Mouse (Mus musculus): ENCODE results near the gene Map2k5.

Gene Map2k5

DNA sequence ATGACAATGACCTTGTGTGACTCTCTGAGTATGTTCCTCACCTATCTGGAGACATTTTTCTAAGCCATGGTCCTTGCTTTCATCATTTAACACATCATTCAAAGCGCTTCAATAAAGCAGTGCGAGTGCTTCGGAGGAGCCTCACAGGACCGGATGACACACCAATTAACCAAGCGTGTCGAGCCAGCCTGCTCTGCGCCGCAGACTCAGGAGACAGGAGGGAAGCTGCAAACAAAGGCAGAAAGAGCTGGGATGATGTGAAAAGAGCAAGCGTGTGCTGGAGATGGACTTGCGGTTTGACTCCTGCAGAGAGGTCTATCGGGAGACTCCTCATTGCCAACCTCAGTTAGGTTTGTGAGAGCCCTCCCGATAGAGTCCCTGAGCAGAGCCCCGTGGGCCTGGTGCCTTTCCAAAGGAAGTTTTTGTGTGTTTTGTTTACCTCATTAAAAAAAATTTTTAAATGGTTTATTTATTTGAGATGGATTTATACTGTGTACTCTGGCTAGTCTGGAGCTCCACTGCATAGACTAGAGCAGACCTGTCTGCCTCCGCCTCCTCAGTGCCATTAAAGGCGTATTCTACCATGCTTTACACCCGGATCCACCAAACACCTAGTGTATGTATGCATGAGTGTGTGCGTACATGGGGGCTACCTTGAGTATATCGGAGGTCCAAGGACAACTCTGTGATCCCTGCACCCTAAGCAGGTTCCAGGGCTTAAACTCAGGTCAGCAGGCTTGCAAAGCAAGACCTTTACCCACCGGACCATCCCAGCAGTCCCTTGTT is 126.7 kb downstream of the Map2k5 start:
- DNase-seq, result no peak

DNA sequence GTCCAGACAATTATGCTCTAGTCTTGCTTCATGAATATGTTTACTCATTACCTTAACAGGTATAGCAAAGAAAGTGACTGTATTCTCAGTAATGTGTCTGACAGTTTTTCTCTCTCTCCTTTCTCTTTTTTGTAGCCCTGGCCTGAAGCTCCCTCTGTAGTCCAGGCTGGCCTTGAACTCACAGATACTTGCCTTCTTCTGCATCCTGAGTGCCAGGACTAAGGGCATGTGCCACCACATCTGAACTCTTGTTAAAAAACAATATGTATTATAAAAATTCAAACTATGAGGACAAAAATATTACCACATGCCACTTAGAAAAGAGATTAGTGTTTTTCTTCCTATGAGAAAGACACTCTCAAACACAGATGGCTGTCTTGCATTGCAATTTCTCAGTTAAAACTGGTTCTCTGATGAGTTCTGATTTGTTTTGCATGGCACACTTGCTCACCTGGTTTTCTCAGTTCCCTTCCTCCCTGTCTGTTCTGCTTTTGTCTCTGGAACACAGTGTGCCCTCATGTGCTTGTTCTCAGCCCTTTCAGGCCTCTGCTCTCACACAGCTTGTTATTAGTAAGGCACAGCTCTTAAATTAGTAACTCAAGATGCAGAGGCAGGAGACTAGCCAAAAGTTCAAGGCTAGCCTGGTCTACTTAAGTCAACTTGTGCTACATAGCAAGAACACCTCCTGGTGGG is 129.5 kb downstream of the Map2k5 start:
- DNase-seq, result no peak

DNA sequence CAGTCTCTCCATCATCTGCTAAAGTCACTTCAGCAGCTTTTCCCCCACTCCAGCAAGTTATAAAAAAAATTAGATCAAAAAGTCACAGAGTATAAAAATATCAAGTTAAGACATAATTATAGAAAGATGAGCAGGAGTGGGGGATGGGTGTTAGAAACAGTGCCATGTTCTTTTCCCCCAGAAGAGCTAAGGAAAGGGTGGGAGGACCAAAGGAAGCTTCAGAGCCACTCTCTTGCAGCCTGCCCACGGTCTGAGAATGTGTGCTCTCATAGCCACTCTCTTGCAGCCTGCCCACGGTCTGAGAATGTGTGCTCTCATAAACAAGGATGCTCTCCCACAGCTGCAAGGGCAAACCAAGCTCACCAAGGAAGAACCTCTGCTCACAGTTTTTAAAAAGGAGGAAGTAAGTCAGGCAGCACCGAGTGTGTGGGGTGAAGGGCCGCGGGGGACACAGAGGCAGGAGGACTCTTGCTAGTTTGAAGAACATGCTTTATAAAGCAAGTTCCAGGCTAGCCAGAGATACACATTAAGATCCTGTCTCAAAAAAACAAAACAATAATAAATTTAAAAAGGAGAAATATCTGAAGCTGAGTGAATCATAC is 131.0 kb downstream of the Map2k5 start:
- no peak for DNase-seq

DNA sequence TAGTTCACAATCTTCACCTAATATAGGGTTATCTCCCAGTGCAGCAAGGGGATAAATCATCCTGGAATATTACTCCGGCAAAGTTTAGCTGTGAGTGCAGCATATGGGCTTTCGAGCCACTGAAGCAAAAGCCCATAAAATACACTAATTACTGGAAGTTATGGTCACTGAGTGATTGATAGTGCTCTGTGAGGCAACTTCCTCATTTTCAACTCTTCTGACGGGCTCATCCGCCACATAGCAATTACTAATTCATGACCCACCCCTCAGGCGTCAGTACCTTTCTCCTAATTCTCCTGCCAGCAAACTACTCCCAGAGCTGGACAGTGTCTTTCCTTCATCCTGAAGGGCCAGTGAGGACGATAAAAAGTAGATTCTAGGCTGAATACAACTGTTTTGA is 135.7 kb downstream of the Map2k5 start:
- no peak for DNase-seq

DNA sequence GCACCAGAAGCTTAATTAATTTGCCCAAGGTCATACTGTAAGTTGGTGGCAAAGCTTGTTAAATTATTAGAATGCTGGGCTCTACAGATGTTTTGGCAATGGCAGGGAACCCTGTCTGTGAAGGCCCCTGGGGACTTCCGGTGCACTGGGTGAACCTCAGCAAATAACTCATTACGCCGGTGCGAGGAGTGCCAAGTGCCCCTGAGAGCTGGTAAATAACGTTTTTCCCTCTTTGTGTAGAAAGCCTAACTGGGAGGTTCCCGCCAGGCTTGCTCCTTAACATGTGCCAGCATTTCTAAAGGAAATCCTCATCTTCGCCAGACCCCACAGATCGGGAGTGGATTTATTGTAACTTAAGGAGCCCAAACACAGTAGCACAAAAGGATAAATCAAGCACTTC is 136.5 kb downstream of the Map2k5 start:
- DNase-seq, result no peak

DNA sequence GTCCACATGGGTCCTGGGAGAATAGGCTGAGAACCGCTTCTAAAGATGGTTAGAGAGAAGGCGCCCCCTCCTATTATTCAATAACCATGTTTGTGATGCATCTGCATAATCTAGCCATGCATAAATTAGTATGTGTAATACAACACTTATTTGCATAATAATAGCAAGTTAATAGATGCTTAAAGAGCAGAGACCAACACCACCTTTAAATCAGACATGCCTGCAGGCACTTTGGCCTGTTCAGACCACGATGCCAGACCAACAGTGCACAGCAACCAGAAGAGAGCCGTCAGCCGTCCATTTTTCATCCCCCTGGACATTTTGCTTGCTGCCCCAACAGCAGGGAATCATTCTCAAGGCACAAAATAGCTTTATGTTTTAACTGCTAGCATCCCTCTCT is 143.3 kb downstream of the Map2k5 start:
- DNase-seq, result no peak

DNA sequence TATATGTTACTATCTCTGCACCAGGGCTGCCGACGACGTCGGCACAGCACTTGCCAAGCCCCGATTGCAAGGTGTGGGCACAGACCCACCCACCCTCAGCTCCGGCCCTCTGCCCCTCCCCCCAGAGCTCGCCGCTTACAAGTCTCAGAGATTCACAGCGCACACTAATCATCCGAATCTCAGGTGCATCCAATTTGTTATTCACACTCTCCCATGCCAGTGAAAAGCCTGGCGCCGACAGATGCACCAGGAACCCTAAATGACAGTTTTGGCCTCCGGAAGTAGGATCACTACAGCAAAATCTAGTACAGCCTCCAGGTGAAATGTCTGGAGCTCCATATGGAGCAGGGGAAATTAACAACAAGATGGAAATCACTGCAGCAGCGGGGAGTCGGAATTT is 147.4 kb downstream of the Map2k5 start:
- DNase-seq, result no peak

DNA sequence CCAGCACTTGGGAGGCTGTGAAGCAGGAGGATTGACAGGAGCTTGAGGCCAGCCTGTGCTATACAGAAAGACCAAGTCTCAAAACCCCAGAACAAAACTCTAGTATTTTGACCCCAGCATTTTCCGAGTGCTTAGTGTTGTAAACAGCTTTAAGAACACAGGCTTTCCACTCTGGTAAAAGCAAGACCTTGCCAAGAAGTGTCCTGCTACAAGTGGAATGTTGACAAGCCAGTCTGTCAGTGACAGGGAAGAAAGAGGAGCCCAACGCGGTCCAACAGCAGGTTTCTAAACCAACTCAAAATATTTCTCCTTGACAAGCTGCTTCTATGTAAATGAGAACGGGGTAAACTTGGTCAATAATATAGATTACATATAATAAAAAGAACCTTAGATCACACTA is 148.6 kb downstream of the Map2k5 start:
- DNase-seq, result no peak

DNA sequence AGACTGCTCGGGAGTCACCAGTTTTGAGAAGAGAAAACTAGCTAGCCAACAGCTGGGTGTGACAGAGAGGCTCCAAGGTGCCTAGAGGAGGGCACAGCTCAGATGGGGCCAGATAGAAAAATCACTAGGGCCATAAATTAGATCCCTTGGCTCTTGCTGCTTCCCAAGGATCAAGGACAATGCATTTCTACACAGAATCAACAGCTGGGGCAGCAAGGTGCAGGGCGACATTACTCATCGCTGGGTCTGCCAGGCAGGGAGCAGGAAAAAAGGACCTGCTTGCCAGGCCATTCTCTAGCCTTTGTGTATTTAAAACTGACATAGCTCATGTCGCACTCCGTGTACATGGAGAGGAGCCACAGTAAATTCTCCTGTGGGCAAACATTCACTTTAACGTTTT is 155.5 kb downstream of the Map2k5 start:
- DNase-seq, result no peak

DNA sequence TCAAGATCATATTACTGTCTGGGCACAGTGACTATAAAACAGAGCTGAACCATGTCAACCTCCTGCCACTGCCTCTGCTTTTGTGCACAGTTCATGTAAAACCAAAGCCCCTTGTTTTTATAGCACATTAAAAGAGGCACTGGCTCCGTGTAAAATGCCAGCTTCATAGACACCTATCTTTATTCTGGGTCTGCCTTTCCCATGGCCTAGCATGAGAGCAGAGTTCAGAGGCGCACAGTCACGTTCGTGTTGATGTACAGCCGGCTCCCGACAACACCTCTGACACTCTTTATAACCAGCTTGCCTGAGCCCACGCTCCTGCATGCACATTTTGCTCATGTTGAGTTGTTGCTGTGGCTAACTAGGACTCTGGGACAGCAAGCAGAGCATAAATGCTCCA is 157.9 kb downstream of the Map2k5 start:
- no peak for DNase-seq

DNA sequence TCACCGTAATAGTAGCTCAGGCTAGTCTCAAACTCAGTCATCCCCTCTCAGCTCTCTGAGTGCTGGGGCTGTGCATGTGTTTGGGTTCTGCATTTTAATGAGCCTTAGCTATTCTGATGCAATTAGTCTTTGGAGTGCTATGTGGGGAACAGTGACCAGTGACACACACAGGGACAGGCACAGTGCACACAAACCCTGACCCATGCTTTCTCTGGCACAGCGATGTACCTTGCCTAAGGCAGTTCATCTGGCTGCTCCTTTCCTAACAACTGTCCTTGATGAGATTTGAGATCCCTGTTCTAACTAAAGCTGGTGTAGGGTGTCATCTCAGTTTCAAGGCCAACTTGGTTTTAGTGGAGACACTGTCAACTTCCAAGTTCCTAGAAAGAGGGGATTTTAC is 162.7 kb downstream of the Map2k5 start:
- DNase-seq, result no peak

DNA sequence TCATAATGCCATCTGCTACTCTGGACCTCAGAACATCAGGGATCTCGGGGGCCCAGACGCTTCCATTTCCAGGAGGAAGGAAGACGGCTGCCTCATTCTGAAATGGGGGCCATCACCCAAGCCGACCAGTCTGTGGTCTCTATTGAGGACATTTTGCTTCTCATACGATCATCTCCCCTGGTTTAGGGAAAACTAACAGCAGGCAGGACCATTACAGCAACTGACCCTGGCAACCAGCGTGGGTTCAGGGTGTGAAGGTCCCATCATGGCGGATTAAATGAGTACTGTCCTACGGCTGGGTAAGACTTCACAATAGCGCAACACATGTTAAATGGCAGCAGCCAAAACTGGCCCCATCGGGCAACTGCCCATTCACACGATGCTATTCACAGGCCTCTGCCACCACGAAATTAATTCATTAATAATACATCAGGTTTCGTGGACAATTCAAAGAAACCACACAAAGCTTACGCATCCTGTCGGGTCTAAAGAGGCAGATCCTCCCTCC is 170.9 kb downstream of the Map2k5 start:
- DNase-seq, result no peak

DNA sequence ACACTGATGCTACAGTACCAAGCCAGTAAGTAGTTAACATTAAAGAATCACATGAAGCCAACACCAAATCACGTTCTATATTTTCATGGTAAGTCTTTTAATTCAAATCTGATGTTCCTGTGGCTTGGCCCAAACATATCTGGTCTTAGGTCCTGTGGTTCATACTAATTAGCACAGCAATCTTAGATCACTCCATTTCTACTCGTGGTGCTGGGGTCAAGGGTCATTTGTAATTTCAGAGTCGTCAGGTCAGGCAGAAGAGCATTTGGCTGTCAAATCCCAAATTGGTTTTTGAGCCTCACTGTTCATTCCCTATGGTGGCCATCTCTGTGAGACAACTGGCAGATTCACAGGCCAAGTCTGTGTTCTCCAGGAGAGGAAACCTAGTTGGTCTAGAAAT is 174.2 kb downstream of the Map2k5 start:
- no peak for DNase-seq

DNA sequence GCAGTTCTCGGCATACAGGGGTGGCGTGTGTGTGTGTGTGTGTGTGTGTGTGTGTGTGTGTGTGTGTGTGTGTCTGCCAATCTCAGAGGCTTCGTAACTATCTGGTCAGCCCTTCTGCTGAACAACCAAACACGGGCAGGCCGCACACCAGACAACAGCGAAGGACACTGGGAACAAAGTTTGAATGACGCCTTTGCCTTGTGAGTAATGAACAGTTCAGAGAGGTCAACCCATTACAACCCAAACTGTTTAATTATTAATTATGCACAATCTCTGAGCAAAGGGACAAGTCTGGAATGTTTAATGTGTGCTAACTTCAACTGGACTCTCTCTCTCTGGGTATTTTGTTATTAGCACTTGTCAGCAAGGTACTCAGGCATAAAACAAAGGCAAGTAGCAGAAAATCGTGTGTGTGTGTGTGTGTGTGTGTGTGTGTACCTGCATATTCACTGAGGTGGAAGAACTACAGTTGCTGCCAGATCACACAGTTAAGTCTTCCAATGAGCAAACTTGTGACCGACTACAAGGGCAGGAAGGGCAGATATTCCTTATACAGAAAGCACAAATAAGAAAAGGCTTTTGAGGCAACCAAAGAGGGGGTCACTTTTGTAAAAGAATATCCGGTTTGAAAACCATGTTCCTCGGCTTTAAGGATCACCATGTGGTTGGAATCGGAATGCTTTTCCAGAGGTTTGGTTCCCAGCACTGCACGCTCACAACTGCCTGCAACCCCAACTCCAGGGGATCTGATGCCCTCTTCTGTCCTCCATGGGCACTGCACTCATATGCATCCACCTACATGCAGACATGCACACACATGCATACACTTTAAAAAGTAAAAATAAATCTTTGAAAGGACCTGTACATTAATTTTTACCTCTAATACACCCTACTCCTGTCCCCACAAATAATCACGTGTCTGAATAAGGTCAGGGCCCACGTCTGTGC is 176.1 kb downstream of the Map2k5 start:
- DNase-seq, result no peak

DNA sequence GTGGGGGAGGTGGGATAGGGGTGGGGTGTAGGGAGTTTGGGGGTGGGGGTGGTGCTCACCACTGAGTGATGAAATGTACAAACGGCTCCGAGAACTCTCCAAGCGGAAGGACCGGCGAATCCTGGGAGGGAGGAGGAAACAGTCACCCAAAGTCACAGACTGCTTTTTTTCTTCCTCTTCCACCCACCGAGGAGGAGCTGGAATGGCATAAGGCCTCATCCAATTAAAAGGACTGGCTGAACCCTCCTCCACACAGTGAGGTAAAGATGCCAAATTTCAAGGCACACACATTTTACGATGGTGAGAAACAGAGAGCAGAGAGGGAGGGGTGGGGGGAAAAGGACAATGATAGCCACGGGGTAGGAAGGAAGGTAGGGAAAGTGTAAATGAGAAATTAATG is 180.4 kb downstream of the Map2k5 start:
- DNase-seq, result no peak

DNA sequence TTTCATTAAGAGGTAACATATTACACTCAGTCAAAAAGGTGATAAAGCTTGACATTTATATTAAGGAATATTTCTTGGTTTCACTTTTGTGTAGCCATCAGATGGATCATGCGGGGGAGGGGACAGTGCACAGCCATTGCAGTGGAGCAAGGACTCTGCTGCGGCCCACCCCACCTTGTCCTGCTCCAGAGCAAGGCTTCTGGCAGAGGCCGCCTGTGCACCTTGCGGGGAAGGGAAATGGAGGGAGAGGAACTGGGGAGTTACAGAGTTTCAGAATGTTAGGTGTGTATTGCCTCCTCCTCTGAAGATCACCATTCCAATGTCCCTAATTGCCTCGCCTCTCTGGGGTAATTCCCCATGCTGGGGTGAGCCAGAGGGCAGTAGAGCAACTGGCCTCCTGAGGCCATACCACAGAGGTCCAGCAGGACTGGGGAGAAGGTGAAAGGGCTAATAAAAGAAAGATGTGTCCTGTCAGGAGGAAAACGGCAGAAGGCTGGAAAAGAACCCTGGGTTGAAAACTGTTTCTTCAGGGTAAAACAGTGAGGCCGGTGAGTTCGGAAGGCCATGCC is 181.5 kb downstream of the Map2k5 start:
- no peak for DNase-seq

DNA sequence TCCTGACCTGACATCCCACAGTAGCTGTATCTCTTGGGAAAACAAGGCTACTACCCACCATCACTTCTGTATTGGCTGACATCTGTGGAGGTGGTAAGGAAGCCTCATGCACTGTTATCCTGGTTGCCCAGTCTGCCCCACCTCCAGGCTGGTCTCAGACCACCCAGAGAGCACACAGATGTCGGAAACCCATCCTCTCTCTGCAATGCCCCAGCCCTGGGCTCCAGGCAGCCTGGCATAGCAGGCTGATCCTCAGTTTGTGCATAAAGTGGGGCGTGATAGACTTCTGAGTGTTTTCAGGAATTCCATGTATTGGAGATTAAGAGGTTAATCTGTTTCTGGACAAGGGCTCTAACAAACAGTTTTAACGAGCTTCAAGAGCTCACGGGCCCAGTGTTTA is 182.2 kb downstream of the Map2k5 start:
- DNase-seq, result no peak

DNA sequence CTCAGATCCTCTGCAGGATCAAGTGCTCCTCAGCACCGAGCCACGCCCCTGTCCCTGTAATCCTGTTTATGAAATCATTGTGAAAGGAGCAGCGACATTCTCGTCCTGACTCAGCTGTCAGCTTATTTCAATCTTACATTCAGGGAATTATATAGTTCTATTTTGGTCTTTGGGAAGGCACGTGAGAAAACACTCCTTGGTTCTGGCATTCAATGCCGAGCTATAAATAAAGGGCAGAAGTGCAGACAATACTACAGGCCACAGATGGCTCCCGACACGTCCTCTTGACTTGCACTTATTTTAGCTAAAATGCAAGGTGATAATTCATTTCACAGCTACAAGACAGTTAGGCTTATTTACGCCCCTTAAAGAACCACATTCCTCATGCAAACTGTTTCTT is 182.9 kb downstream of the Map2k5 start:
- no peak for DNase-seq

DNA sequence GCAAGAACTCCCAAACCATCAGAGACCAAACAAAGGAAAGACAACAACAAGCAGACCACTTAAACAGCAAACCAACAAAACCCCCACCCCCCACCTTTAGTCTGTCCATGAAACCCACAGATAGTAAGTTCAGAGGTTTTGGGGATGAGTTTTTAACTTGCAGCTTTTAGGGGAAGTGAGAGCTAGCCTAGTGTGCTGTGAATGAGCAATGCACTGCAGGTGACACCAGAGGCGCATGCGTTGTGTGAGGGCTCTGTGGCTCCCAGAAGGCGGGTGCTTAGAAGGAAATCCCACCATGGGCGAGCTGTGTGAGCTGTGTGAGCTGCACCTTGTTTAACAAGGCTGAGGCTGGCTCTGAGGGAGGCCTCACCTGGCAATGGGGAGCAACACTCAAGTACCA is 184.9 kb downstream of the Map2k5 start:
- DNase-seq, result no peak

DNA sequence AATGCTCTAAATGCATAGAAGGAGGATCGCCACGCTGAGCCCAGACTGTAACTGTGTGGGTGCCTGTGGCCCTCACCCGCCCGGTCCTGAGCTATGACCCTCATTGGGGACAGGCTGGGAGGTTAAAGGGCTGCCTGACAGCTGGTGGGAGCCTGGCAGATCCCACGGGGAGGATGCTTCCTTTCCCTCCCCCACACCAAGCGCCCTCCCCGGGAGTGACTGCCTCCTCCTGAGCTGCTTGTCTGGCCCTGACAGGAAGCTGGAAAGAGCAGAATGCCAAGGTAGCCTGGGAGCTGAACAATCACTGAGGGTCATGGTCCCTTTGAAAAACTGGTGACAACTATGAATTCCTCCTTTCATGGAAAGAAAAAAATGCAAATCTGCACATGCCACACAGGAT is 190.4 kb downstream of the Map2k5 start:
- DNase-seq, result no peak

DNA sequence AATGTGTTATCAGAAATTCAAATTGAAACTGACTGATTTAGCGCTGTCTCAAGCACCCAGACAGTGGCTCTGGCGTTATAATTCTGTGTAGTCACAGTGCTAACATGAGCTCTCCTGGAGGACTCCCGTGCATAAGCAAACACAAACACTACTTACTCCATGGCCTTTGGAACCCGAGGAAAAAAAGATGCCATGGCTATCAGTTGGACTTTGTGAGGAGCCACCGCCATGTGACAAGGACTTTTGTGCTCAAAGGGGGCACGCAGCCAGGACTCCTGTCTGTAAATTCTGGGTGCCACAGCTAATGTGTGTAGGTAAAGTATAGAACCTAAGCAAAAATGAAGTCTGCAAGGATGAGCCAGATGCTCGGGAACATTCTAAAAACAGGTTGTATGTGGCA is 192.5 kb downstream of the Map2k5 start:
- no peak for DNase-seq

DNA sequence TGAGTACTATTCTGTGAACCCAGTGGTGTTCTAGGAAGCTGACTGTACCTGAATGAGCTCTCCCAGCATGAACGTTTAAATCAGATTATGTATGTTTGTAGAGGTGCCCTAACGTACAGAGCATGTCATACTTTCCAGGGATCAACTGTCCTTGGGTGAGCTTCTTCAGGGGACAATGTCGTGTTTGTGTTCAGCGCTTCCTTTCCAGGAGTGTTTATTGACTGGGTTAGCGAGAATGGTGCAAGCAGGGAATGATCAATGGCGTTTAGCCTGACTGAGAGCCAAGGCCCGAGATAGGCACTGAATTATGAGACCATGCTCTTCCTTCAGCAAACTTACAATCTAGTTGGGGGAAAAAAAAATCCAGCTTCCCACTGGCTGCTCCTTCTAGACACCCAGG is 193.8 kb downstream of the Map2k5 start:
- no peak for DNase-seq
